Mouse (Mus musculus) thymus, postnatal 4 days (tissue): Measurements from ENCODE around the gene Per1.

Source experiments
- DNase-seq: peaks from one replicate; pipeline ENCODE4 v3.0.0; 2021

The Per1 gene

DNA sequence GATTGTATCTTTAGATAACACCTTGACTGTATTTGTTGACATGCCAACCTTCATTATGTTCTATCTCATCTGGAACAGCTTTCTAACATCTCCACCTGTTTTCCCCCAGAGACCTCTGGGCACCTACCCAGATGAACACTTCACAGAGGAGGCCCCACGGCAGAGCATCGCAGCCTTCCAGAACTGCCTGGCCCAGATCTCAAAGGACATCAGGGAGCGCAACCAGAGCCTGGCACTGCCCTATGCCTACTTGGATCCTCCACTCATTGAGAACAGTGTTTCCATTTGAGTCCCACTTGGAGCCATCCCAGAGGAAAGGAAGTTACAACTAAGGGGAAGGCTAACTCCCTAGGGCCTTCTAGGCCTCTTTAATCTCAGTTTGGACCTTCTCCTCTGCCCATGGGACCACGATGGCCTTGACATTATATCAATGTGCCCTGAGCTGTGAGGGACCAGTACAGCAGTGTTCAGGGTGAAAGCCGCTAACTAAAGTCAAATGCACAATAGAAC is 53.5 kb downstream of the Per1 start:
- DNase-seq, result no peak

- no peak for DNase-seq
Measured at GRCm38 (mm10) chr11:69149728-69150127, 54.7 kb downstream of the Per1 start.

- peak; percentile 90 for DNase-seq
Measured at GRCm38 (mm10) chr11:69150444-69150843, 55.4 kb downstream of the Per1 start.

DNA sequence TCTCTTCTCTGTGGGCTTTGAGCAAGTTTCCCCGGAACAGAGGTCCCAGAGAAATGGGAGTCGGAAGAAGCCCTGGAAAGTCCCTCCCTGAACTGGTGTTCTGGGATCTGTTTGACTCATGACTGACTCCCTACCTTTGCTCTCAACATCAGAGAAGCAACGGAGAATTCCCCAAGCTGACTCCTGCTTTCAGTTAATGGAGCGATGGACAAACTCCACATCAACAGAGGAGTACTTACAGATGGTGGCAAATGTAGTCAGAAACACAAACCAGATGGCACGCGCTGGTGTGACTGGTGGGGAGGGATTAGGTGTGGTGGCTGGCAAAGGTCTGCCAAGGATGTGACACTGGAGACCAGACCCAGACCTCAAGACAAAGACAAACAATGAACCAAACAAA is 56.0 kb downstream of the Per1 start:
- no peak for DNase-seq

DNA sequence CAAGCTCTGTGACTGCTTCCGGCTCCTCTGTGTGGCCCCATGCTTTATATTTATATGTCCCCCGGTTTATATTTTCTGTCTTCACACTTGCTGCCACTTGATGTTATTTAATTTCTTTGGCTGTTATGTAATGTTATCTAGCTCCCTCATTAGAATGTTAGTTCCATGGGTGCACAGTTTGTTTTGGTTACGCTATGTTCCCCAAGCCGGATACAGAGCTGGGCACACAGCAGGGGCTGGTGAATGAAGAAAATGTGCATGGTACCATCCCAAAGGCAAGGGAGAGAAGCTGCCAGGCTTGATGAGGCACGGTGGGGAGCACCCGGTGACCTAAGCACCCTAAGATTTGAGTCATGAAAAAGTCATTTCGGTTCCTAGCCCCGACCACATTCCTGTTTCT is 58.8 kb downstream of the Per1 start:
- no peak for DNase-seq

GRCm38 (mm10) chr11:69155351-69155750 is 60.3 kb downstream of the Per1 start:
- no peak for DNase-seq

DNA sequence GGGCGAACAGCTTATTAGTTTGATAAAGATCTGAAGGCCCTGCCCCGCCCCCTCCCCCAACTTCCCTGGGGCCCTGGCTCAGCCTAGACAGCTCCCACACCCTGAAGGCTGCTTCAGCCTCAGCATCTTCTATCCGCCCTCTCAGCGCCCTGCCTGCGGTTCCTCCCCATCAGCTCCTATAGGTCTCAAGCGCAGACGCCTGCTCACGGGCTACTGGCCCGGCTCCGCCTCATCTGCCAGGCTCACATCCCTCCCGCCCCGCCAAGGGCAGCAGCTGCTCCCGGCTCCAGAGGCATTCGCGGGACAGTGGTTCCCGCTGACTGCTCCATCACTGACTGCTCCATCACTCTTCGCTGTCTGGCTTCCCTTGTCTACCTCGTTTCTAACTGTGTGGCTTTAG is 61.8 kb downstream of the Per1 start, which contains the start of gene Alox12b:
Gene Alox12b (plus strand): TSS at position 190 of the 400 bp plus-strand sequence.
- DNase-seq, result peak; percentile 25
